Mouse (Mus musculus) CH12.LX (cell line): ENCODE results near the gene Nol3. TPM values are rescaled to one million over a fixed set of nuclear protein-coding genes. Genes with fewer than 3 reads are reported as not detected.

Experiments used
- DNase-seq: peaks from one replicate; pipeline ENCODE4 v3.0.0-alpha.2; 2013; ENCODE audit errors: extremely low read depth
- H3K27ac ChIP-seq: 2 replicates; pipeline ENCODE4 v1.5.1; 2012; ENCODE audit warnings: low read depth, mild to moderate bottlenecking, control low read depth, moderate library complexity; ENCODE audit not compliant: insufficient read depth
- H3K27me3 ChIP-seq: replicated peaks from 2 replicates; pipeline ENCODE3; 2012; ENCODE audit warnings: inconsistent platforms
- H3K36me3 ChIP-seq, 2 experiments: replicated peaks in 1 of 2; 2 replicates each; pipeline versions ENCODE3 to v1.6.1; 2012; ENCODE audit warnings: inconsistent platforms in 1 of 2, low read length in 1 of 2, mild to moderate bottlenecking in 1 of 2, mixed read lengths in 1 of 2, moderate library complexity in 1 of 2; ENCODE audit not compliant: control insufficient read depth in 1 of 2, insufficient read depth in 1 of 2
- H3K4me1 ChIP-seq, 2 experiments: 2 replicates each; pipeline ENCODE4 v1.6.1; 2012; ENCODE audit warnings: inconsistent platforms in 1 of 2, moderate library complexity in 1 of 2; ENCODE audit not compliant: insufficient read depth in 2 of 2, control insufficient read depth in 1 of 2
- H3K4me2 ChIP-seq: 2 replicates; pipeline ENCODE4 v1.6.1; 2012; ENCODE audit warnings: low read depth, mild to moderate bottlenecking, control low read depth; ENCODE audit not compliant: poor library complexity, insufficient read depth, severe bottlenecking
- H3K4me3 ChIP-seq, 3 experiments: fragments of 150-350 bp in 1 of 3; sonication (generic) in 1 of 3; replicated peaks in 1 of 3; 2 replicates each; pipeline versions ENCODE3 to v1.5.1; 2011 to 2012; ENCODE audit warnings: low read depth in 2 of 3, low read length in 2 of 3, mild to moderate bottlenecking in 2 of 3, moderate library complexity in 2 of 3, control low read depth in 1 of 3, improper control_type of control experiment in 1 of 3, inconsistent platforms in 1 of 3, mixed read lengths in 1 of 3; ENCODE audit not compliant: poor library complexity in 1 of 3
- H3K79me2 ChIP-seq: replicated peaks from 2 replicates; pipeline ENCODE4 v1.6.1; 2012; ENCODE audit warnings: mild to moderate bottlenecking, moderate library complexity; ENCODE audit not compliant: control insufficient read depth, poor library complexity, insufficient read depth, severe bottlenecking; ENCODE audit errors: extremely low read depth
- H3K9ac ChIP-seq: 2 replicates; pipeline ENCODE4 v1.6.1; 2012; ENCODE audit warnings: low read depth, mild to moderate bottlenecking, control low read depth, moderate library complexity; ENCODE audit not compliant: insufficient read depth
- H3K9me3 ChIP-seq: replicated peaks from 2 replicates; pipeline ENCODE3; 2012; ENCODE audit warnings: low read length, inconsistent platforms, mixed read lengths
- BHLHE40 ChIP-seq: IDR thresholded peaks from 2 replicates; pipeline ENCODE4 v1.6.1; 2011; ENCODE audit warnings: mild to moderate bottlenecking, low read depth, low read length, improper control_type of control experiment
- CHD1 ChIP-seq: IDR thresholded peaks from 2 replicates; pipeline ENCODE4 v1.6.1; 2012; ENCODE audit warnings: low read depth, low read length, improper control_type of control experiment, inconsistent platforms
- CHD2 ChIP-seq: IDR thresholded peaks from 2 replicates; pipeline ENCODE4 v1.6.1; 2011; ENCODE audit warnings: low read length, improper control_type of control experiment
- CTCF ChIP-seq, 2 experiments: IDR thresholded peaks in 1 of 2; conservative IDR thresholded peaks in 1 of 2; 2 replicates each; pipeline ENCODE4 v1.5.1; 2011 to 2012; ENCODE audit warnings: low read depth in 2 of 2, low read length in 2 of 2, improper control_type of control experiment in 1 of 2, inconsistent platforms in 1 of 2, mild to moderate bottlenecking in 1 of 2, moderate library complexity in 1 of 2
- ELF1 ChIP-seq: IDR thresholded peaks from 2 replicates; pipeline ENCODE4 v1.6.1; 2014; ENCODE audit warnings: low read depth, mild to moderate bottlenecking, inconsistent platforms, low read length, improper control_type of control experiment
- HCFC1 ChIP-seq: IDR thresholded peaks from 2 replicates; pipeline ENCODE4 v1.6.1; 2012; ENCODE audit warnings: low read depth, mild to moderate bottlenecking, inconsistent platforms, low read length, improper control_type of control experiment
- IRF4 ChIP-seq: IDR thresholded peaks from 2 replicates; pipeline ENCODE4 v1.6.1; 2014; ENCODE audit warnings: low read depth, mild to moderate bottlenecking, inconsistent platforms, low read length, improper control_type of control experiment
- MAX ChIP-seq: IDR thresholded peaks from 2 replicates; pipeline ENCODE4 v1.6.1; 2011; ENCODE audit warnings: low read length, improper control_type of control experiment
- MEF2A ChIP-seq: IDR thresholded peaks from 2 replicates; pipeline ENCODE4 v1.6.1; 2014; ENCODE audit warnings: low read depth, mild to moderate bottlenecking, inconsistent platforms, low read length, improper control_type of control experiment, borderline replicate concordance
- MXI1 ChIP-seq: IDR thresholded peaks from 2 replicates; pipeline ENCODE4 v1.6.1; 2011; ENCODE audit warnings: mild to moderate bottlenecking, low read depth, low read length, improper control_type of control experiment
- MYC ChIP-seq: IDR thresholded peaks from 2 replicates; pipeline ENCODE4 v1.6.1; 2011; ENCODE audit warnings: low read depth, mild to moderate bottlenecking, improper control_type of control experiment, low read length
- NRF1 ChIP-seq: IDR thresholded peaks from 2 replicates; pipeline ENCODE4 v1.6.1; 2014; ENCODE audit warnings: low read depth, mild to moderate bottlenecking, inconsistent platforms, low read length, improper control_type of control experiment, moderate library complexity
- PAX5 ChIP-seq: IDR thresholded peaks from 2 replicates; pipeline ENCODE4 v1.6.1; 2012; ENCODE audit warnings: low read length, inconsistent platforms, mixed read lengths
- POLR2AphosphoS2 ChIP-seq: IDR thresholded peaks from 2 replicates; pipeline ENCODE4 v1.6.1; 2011; ENCODE audit warnings: low read depth, low read length, improper control_type of control experiment
- RAD21 ChIP-seq: IDR thresholded peaks from 2 replicates; pipeline ENCODE4 v1.6.1; 2011; ENCODE audit warnings: low read depth, mild to moderate bottlenecking, low read length, improper control_type of control experiment, moderate library complexity
- SIN3A ChIP-seq: IDR thresholded peaks from 2 replicates; pipeline ENCODE4 v1.6.1; 2012; ENCODE audit warnings: low read length, improper control_type of control experiment, inconsistent platforms
- SMC3 ChIP-seq: IDR thresholded peaks from 2 replicates; pipeline ENCODE4 v1.6.1; 2011; ENCODE audit warnings: low read depth, low read length, improper control_type of control experiment
- TBP ChIP-seq: conservative IDR thresholded peaks from 2 replicates; pipeline ENCODE4 v1.6.1; 2011; ENCODE audit warnings: low read depth, low read length, improper control_type of control experiment
- UBTF ChIP-seq: IDR thresholded peaks from 2 replicates; pipeline ENCODE4 v1.6.1; 2012; ENCODE audit warnings: low read depth, mild to moderate bottlenecking, inconsistent platforms, low read length, improper control_type of control experiment, moderate library complexity
- USF2 ChIP-seq: conservative IDR thresholded peaks from 2 replicates; pipeline ENCODE4 v1.6.1; 2011; ENCODE audit warnings: low read depth, low read length, improper control_type of control experiment
- dilution Hi-C: fragments of 300-500 bp; cut with MboI; formaldehyde crosslinking; loops from 2 replicates; pipeline ENCODE4 v1.14.3; 2020; ENCODE audit warnings: low sequenced_read_pairs; ENCODE audit not compliant: extremely low pct_unique_long_range_greater_than_20kb, extremely low pct_ligation_motif_present
- in situ Hi-C: fragments of 300-500 bp; cut with MboI; formaldehyde crosslinking; loops from 3 replicates; pipeline ENCODE4 v1.14.3; 2019; ENCODE audit warnings: low sequenced_read_pairs, low pct_ligation_motif_present, low pct_unique_long_range_greater_than_20kb, mixed read lengths
- polyA plus RNA-seq: library from polyadenylated mRNA; unstranded; fragments of >175 nt; gene quantifications from 2 replicates; pipeline ENCODE4 v1.2.1, GENCODE M21; 2012; ENCODE audit warnings: low read depth; ENCODE audit not compliant: insufficient read length
- total RNA-seq, 2 experiments: library from RNA; depleted of rRNA; stranded (reverse); fragments of 300-350 nt in 1 of 2; fragments of >200 nt in 1 of 2; gene quantifications; 2 replicates each; pipeline ENCODE4 v1.2.3; 2012 to 2014

Nol3 gene
- total and polyA plus RNA-seq, 3 experiments: 0.31 to 0.34 TPM; not detected in 1

DNA sequence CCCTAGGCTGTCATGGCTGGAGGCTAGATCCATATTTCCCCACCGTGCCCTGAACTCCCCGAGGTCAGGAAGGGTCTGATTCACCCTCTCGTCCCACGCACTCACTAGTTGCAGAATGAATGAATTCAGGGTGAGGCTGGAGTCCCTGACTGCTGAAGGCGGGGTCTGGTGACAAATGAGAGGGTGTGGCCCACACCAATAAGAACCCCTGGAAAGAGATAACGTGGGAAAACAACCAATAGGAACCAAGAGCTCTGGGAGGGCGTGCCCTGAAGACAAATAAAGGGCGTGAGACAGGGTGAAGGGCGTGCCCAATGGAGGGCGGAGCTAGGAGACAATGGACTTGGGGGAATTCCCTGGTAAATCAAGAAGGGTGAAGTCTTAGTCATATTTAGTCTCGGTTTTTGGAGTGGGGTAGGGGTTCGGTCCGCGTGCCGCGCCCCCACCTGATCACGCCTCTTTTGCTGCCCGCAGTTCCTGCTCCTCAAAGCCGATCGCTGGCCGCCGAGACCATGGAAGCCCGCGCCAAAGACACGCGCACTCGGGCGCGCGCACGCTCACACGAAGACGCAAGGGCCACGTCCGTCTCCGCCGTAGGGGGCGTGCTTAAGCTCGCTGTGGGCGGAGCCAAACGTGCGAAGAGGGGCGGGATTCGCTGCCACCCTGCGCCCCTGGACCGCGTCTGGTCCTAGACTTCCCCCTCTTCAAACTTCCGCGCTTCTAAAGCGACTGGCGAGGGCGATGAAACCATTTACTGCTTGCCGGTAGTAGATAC is 13.2 kb downstream of the Nol3 start (continued):
- TF ChIP-seq HCFC1 (peak; percentile 53), MEF2A (no peak; the same call in 1 of the 2 replicates), CHD2 (peak; percentile 62), MYC (0 out of 2 replicates have a peak, but pooled peaks have one; percentile 44), ELF1 (peak; percentile 82), USF2 (no peak), CHD1 (no peak), POLR2AphosphoS2 (peak; percentile 64), UBTF (no peak), MAX (peak; percentile 66)

GRCm38 (mm10) chr8:105289805-105290460 is 14.0 kb downstream of the Nol3 start, which contains the start of gene 4931428F04Rik:
4931428F04Rik (minus strand) TSS chr8:105289864.
- Histone ChIP-seq H3K4me1 (peaks cover 7 to 27% of the 10 kb centered on the region in 2 experiments), H3K27ac (peak within 1 kb of the TSS; percentile 71), H3K9me3 (no peaks in the 10 kb centered on the region), H3K9ac (peak within 1 kb of the TSS; percentile 41; the same call in 1 of the 2 replicates), H3K27me3 (no peaks in the 10 kb centered on the region)
- DNase-seq: no peak
- TF ChIP-seq SMC3 (0 out of 2 replicates have a peak, but pooled peaks have one; percentile 8), RAD21 (peak; percentile 14), CTCF (conservative IDR thresholded peaks at IDR 0.05 in 1 of 2, IDR thresholded peaks at IDR 0.05 in 1 of 2; ENCODE audit: low read depth in 2 of 2, low read length in 2 of 2) (peak in 1 of 2 experiments; percentile 52; a peak in 2 of 4 replicates), MYC (no peak)
- TF ChIP-seq, all 38 proteins: peak for 3
- in situ Hi-C loops: loop anchor here (5.0 to 10.0 kb wide), 2 partner anchors 33 to 165 kb away; partner anchors contain the start of gene B3gnt9
- Histone ChIP-seq H3K4me2 (peak within 1 kb of the TSS; percentile 79), H3K36me3 (peaks cover 2 to 27% of the 10 kb centered on the region in 2 experiments), H3K4me3 (peak within 1 kb of the TSS; percentile 51 to 63 (median 59)), H3K79me2 (no peaks in the 10 kb centered on the region)
- dilution Hi-C loops: no loop called here

GRCm38 (mm10) chr8:105290554-105291314 is 14.8 kb downstream of the Nol3 start:
- Histone ChIP-seq H3K9me3 (no peaks in the 10 kb centered on the region), H3K27me3 (no peaks in the 10 kb centered on the region), H3K9ac (no peak overlapping the region), H3K27ac (no peak overlapping the region), H3K36me3 (peaks cover 0 to 19% of the 10 kb centered on the region in 2 experiments), H3K4me3 (no peak overlapping the region), H3K4me1 (peaks cover 13 to 36% of the 10 kb centered on the region in 2 experiments), H3K4me2 (no peak overlapping the region), H3K79me2 (no peaks in the 10 kb centered on the region)
- peak; percentile 89 for DNase-seq
- in situ Hi-C loops (loop anchor here (5.0 kb wide), 1 partner anchor 33 kb away; the partner anchor contains the start of gene B3gnt9), dilution Hi-C loops (no loop called here)
- TF ChIP-seq TBP: no peak
- 0 out of 2 replicates have a peak, but pooled peaks have one; percentile 16 for TF ChIP-seq MAX
- TF ChIP-seq IRF4: 0 out of 2 replicates have a peak, but pooled peaks have one; percentile 22
- TF ChIP-seq CTCF (conservative IDR thresholded peaks at IDR 0.05 in 1 of 2, IDR thresholded peaks at IDR 0.05 in 1 of 2; ENCODE audit: low read depth in 2 of 2, low read length in 2 of 2): peak; percentile 60 to 87
- TF ChIP-seq SMC3: peak; percentile 77
- TF ChIP-seq SIN3A: peak; percentile 96
- no peak for TF ChIP-seq CHD2
- peak; percentile 91 for TF ChIP-seq MXI1
- no peak for TF ChIP-seq PAX5
- no peak for TF ChIP-seq BHLHE40
- TF ChIP-seq RAD21: peak; percentile 49
- TF ChIP-seq NRF1: no peak
- 0 out of 2 replicates have a peak, but pooled peaks have one; percentile 8 for TF ChIP-seq ELF1
